Mouse (Mus musculus) adrenal gland, postnatal 4 days (tissue): ENCODE measurements around the gene Cdc42ep4. TPM values are rescaled to one million over a fixed set of nuclear protein-coding genes. Genes with fewer than 3 reads are reported as not detected.
A peak's percentile ranks its signal among the peaks of the same experiment; 100 is the strongest.

Experiments
- DNase-seq, 2 experiments: peaks; one replicate each; pipeline ENCODE4 v3.0.0; 2021 to 2022; ENCODE audit warnings: low spot score in 2 of 2, mixed read lengths in 2 of 2
- total RNA-seq, 2 experiments: library from RNA; stranded (reverse); gene quantifications; 2 replicates each; pipeline ENCODE4 v1.2.3; 2021

Gene Cdc42ep4
- total RNA-seq, 2 experiments from 2014 or later: 86.9 to 95.5 TPM

GRCm38 (mm10) chr11:113690506-113690905 lies 61.2 kb downstream of the Cdc42ep4 start:
- no peak for DNase-seq

GRCm38 (mm10) chr11:113687031-113687430 lies 64.7 kb downstream of the Cdc42ep4 start:
- DNase-seq: no peak

GRCm38 (mm10) chr11:113684707-113685426 lies 66.8 kb downstream of the Cdc42ep4 start:
- DNase-seq: no peak

GRCm38 (mm10) chr11:113683957-113684706 lies 67.5 kb downstream of the Cdc42ep4 start, which contains the start of the genes Fam104a and D11Wsu47e:
TSS of gene Fam104a (minus strand) at chr11:113684155.
TSS of gene D11Wsu47e (plus strand) at chr11:113684412.
- DNase-seq: peak; percentile 84 to 92

- peak in 1 of 2 experiments; percentile 23 for DNase-seq
Measured at GRCm38 (mm10) chr11:113683627-113683956, 68.1 kb downstream of the Cdc42ep4 start.

- DNase-seq: peak; percentile 50 to 51
Measured at GRCm38 (mm10) chr11:113682897-113683626, 68.6 kb downstream of the Cdc42ep4 start.

- no peak for DNase-seq
Measured at GRCm38 (mm10) chr11:113681979-113682378, 69.7 kb downstream of the Cdc42ep4 start.

GRCm38 (mm10) chr11:113680954-113681353 lies 70.7 kb downstream of the Cdc42ep4 start:
- DNase-seq: no peak

GRCm38 (mm10) chr11:113678373-113678772 lies 73.3 kb downstream of the Cdc42ep4 start:
- DNase-seq: no peak

GRCm38 (mm10) chr11:113677378-113677777 lies 74.3 kb downstream of the Cdc42ep4 start:
- DNase-seq: no peak

Other genes starting within 250 kb of the Cdc42ep4 start
- gene Sstr2, start 132.5 kb downstream of the Cdc42ep4 start, total RNA-seq: 1 to 10 TPM; 3.6 to 4.8 TPM
- 10 to 100 TPM; 34.9 to 41.8 TPM for gene Cog1, start 102.7 kb downstream of the Cdc42ep4 start, total RNA-seq
- gene Slc39a11, start 101.8 kb downstream of the Cdc42ep4 start, total RNA-seq: 10 to 100 TPM; 23.9 to 26.0 TPM
- 10 to 100 TPM; 32.5 to 33.5 TPM for gene Fam104a, start 67.7 kb downstream of the Cdc42ep4 start, total RNA-seq
- gene D11Wsu47e, start 67.5 kb downstream of the Cdc42ep4 start, total RNA-seq: 10 to 100 TPM; 24.7 to 25.9 TPM
- under 1 TPM; 0.62 to 0.68 TPM for gene Cpsf4l, start 41.9 kb downstream of the Cdc42ep4 start, total RNA-seq